8 mouse cellular contexts compared by ENCODE assay signal in the genomic region with DNA sequence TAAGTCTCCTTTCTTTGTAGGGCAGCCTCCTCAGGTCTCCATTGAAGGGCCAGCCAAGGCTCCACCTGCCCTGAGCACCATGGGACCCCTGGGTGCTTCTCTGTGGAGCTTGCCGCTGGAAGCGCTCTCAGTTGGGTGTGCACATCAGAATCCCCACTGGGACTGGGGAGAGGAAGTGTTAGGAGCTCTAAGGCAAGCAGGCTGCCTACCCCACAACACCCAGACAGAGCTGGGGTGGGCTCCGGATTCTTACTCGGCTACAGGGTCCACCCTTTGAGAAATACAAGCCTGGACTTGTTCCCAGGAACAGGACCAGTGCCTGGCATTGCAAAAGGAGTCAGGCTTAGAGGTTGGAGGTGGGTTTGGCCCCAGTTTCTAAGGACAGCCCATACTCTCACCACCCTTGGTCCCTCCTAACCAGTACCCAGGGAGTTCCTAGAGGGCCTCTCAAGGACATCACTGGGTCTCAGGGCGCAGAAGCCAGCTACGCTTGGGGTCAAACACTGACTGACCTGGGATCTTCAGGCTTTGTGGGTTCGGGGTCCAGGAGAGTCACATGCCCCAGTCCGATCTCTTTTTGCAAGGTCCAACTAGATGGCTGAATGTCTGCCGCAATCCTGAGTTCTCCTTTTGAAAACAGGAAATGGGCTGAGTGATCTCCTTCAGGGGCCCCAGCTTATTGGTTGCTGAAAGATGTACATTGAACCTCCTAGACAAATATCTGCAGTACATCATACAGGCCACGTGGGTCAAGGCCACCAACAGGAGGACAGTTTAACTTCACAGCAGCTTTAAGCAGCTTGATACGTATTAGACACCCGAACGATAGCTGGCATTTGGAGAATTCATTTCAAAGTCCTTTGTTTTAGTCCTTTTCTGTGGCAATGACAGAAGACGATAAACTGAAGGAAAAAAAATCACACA. TPM values are rescaled to one million over a fixed set of nuclear protein-coding genes. Genes with fewer than 3 reads are reported as not detected.
A peak's percentile ranks its signal among the peaks of the same experiment; 100 is the strongest.
DNase-seq lines count a peak whose midpoint lies in the region; ATAC-seq lines count a peak whose summit lies in the region.

A gene (minus strand): TSS at position 655 of the 924 bp plus-strand sequence.

- H3K4me2 ChIP-seq in hindbrain, embryonic 11.5 days (replicated peaks; ENCODE audit: low read depth, low read length), result no peak within 1 kb of the TSS

- intact Hi-C loops in heart, postnatal 25 days (cut with DNase I), result no loop called here
- intact Hi-C loops in heart, postnatal 10 days (cut with DNase I), result no loop called here

- no peak within 1 kb of the TSS for H3K9ac ChIP-seq in hindbrain, embryonic 11.5 days (ENCODE audit: low read depth, low read length)

- no peaks in the 10 kb centered on the region for H3K36me3 ChIP-seq in hindbrain, embryonic 11.5 days (ENCODE audit: control insufficient read depth, insufficient read depth, low read length)

- H3K4me1 ChIP-seq in hindbrain, embryonic 11.5 days (replicated peaks; ENCODE audit: control insufficient read depth, insufficient read depth, low read length), result no peaks in the 10 kb centered on the region

- no peak within 1 kb of the TSS for H3K4me3 ChIP-seq in hindbrain, embryonic 11.5 days (ENCODE audit: low read depth, low read length)

- no peak within 1 kb of the TSS for H3K27ac ChIP-seq in hindbrain, embryonic 11.5 days (ENCODE audit: low read depth, low read length)

- peak; percentile 97 for DNase-seq in heart, adult 11 months
- DNase-seq in heart, postnatal 25 days (ENCODE audit: low spot score), result no peak
- peak; percentile 28 to 40 for DNase-seq in heart, postnatal 10 days
- DNase-seq in lung, postnatal 25 days (ENCODE audit: low spot score), result peak; percentile 74
- peak; percentile 43 to 74 for DNase-seq in thymus, adult 18-20 months
- DNase-seq in cerebellum, postnatal 10 days, result no peak
- DNase-seq in left cerebral cortex, adult 9 months (ENCODE audit: low spot score in 2 of 2), result no peak
- DNase-seq in hindbrain, embryonic 11.5 days (ENCODE audit: low spot score), result no peak

- no peaks in the 10 kb centered on the region for H3K27me3 ChIP-seq in hindbrain, embryonic 11.5 days (ENCODE audit: control insufficient read depth, insufficient read depth, low read length)

- no peaks in the 10 kb centered on the region for H3K9me3 ChIP-seq in hindbrain, embryonic 11.5 days (ENCODE audit: control insufficient read depth, low read length)

- WGBS in hindbrain, embryonic 11.5 days, result 82% methylated on average over 14 of the region's 14 CpGs

- ATAC-seq in hindbrain, embryonic 11.5 days (ENCODE audit: low FRiP score), result no peak

RNA-seq across cellular contexts. Expression of the gene that starts here (rescaled TPM):
- total RNA-seq in heart, postnatal 25 days (2021), result 1 to 10 TPM; 1.3 to 1.9 TPM
- total RNA-seq in heart, postnatal 10 days (2021), result 1 to 10 TPM; 1.5 to 2.0 TPM
- 1.4 and 2.1 TPM in 2 replicates for polyA plus RNA-seq in hindbrain, embryonic 11.5 days (2014; fragmentation: Nextera tagmentation; extraction: Ambion mirVana)

Comparison
In these comparisons a context has a peak if more than half of its experiments do, and no peak if none do; other contexts are left out.
1. DNase-seq: peak in heart, adult 11 months (single experiment), heart, postnatal 10 days (2 of 2), lung, postnatal 25 days (single experiment) and thymus, adult 18-20 months (2 of 2); none in heart, postnatal 25 days (single experiment), cerebellum, postnatal 10 days (0 of 2), left cerebral cortex, adult 9 months (0 of 2) and hindbrain, embryonic 11.5 days (single experiment).